Mouse (Mus musculus) megakaryocyte-erythroid progenitor cell, adult 5-6 weeks (primary cell): ENCODE data around the gene Epm2a. TPM values are rescaled to one million over a fixed set of nuclear protein-coding genes. Genes with fewer than 3 reads are reported as not detected.

Experiments used
- ATAC-seq: replicated peaks from 2 replicates; pipeline ENCODE4 v1.8.0; 2016; ENCODE audit warnings: mild to moderate bottlenecking, inconsistent platforms; ENCODE audit not compliant: severe bottlenecking, poor library complexity, low FRiP score, low TSS enrichment
- total RNA-seq, 2 experiments: library from RNA; stranded (forward) in 1 of 2; stranded (reverse) in 1 of 2; fragments of 200-1000, 215-1000 nt in 1 of 2; fragments of >200 nt in 1 of 2; fragmentation: Nextera tagmentation in 1 of 2; gene quantifications; 2 replicates each; pipeline ENCODE4 v1.2.3; 2014 to 2017

Gene Epm2a
- total RNA-seq, 2 experiments from 2014 or later: 1.9 to 6.5 TPM

GRCm38 (mm10) chr10:11410926-11411325 is 67.7 kb downstream of the Epm2a start:
- ATAC-seq: no peak

- no peak for ATAC-seq
These were observed 76.9 kb downstream of the Epm2a start for GRCm38 (mm10) chr10:11420071-11420470.

DNA sequence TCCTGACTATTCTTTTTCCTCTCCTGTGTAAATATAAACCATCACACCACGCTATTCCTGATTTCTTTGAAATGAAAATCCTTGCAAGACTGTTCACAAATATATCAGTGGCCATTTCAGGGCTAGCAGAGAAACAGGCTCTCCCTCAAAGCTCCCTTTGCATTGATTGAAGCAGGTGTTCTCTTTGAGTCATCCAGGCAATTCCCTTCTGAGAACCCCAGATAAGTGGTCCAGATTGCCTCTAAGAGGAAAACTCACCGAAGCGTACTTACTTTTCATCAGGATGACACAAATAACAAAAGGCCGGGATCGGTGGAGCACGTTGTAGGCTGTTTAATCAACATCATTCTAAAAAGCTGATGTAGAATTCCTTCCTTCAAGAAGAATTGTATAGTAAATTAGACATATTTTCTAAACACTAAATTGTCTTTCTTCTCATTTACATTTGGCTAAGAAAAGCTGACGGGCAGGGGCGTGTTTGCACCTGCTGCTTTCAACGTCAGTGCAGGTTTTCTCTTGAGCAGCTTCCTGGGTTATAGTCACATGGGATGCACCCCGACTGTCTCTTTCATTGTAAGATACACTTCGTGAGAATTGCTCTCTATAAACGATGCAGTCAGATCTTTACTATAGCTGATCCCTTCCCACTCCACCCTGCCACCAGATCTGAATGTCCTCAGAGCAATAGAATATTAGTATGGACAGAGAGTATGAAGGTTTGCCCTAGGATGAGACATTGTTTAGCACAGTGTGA is 86.0 kb downstream of the Epm2a start:
- ATAC-seq: no peak

DNA sequence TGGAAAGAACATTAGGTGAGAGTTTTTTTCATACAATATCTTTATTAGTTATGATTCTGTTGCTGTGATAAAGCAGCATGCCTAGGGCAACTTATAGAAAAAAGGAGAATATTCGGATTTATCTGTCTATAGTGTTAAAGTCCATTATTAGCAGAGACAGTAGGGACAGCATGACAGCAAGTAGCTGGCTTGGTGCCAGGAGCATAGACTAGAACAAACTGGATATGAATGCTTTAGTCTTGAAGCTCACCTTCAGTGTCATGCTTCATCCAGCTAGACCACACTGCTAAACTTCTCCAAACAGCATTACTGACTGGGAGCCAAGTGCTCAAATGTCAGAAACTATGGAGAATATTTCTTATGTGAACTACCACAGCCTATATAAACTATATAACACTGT is 93.8 kb downstream of the Epm2a start:
- no peak for ATAC-seq

DNA sequence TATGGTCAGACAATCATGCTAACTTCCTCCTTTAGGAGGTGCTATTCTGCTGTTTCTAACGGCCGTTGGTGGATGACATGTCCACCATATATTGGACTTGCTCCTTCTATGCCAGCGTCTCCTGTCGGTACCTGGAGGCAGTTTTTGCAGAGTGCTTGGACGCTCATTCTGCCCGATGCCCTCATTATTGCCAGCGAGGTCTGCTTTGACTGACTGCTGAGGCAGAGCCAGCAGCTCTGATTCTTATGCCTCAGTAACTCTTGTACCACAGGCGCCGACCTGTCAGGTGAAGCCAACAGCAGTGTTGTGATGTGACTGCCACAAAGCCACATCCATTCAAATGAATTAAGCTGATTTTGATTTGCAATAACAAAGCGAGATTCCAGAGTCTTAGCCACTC is 95.3 kb downstream of the Epm2a start:
- no peak for ATAC-seq

- ATAC-seq: no peak
These were observed 96.1 kb downstream of the Epm2a start for GRCm38 (mm10) chr10:11439342-11439741.

DNA sequence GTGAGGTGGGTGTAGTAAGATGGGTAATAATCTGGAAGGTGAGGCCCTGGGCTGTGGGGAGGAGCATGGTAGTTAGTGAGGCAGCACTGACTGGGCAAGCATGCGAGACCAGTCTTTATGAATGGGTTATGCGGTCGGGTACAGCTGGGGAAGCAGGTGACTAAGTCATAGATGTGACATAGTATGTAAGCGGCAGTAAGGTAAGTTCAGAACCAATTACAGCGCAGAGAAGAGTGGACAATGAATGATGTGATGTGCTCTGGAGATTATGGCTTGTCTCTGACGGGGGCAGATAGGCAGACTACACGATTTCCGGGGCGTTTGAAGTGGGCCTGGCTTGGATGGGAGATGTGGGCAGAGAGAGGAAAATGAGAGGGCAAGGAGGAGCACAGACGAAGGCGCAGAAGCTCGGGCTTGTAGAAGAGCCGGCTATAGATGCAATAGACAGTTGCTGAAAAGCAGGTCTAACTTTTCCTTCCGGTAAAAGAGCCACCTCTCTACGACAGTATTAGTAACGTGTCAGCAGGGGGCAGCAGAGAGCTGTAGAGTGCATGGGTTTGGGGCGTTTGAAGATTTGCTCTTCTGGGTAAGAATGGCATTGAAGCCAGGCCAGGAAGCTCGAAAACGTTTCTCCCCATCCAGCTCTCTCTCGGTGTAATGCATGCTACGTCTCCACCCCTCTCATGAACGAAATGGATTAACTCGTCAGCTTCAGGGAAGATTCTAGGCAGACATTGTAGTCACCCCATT is 106.5 kb downstream of the Epm2a start:
- peak; percentile 91 for ATAC-seq

- ATAC-seq: no peak
These were observed 109.3 kb downstream of the Epm2a start for GRCm38 (mm10) chr10:11452537-11452936.

GRCm38 (mm10) chr10:11457445-11457844 is 114.2 kb downstream of the Epm2a start:
- no peak for ATAC-seq

- ATAC-seq: peak; percentile 99
These were observed 148.8 kb downstream of the Epm2a start for GRCm38 (mm10) chr10:11491956-11492355.

Other genes starting within 250 kb of the Epm2a start
- gene Shprh, start 194.0 kb upstream of the Epm2a start, total RNA-seq (2014; fragmentation: Nextera tagmentation): 21.9 and 27.3 TPM in 2 replicates
- gene Shprh, start 194.0 kb upstream of the Epm2a start, total RNA-seq (2017): 18.0 and 25.3 TPM in 2 replicates
- 11.5 and 16.8 TPM in 2 replicates for gene Fbxo30, start 62.1 kb upstream of the Epm2a start, total RNA-seq (2014; fragmentation: Nextera tagmentation)
- gene Fbxo30, start 62.1 kb upstream of the Epm2a start, total RNA-seq (2017): 19.3 and 20.0 TPM in 2 replicates